Mouse (Mus musculus): ENCODE results near the gene Spaca7. TPM values are rescaled to one million over a fixed set of nuclear protein-coding genes. Genes with fewer than 3 reads are reported as not detected.
"Not testable (repeated sequence)": the region's sequence is repeated elsewhere in the genome, so short reads cannot be mapped to it uniquely, and the experiment has no call there.

The Spaca7 gene
- total RNA-seq, 4 experiments from 2014 or later = not detected

- no peak for DNase-seq (ENCODE audit: low spot score in 2 of 2)
These were observed 37.1 kb downstream of the Spaca7 start for GRCm38 (mm10) chr8:12609752-12610449.

GRCm38 (mm10) chr8:12613201-12613600, 40.4 kb downstream of the Spaca7 start:
- DNase-seq (ENCODE audit: low spot score in 2 of 2) = no peak

GRCm38 (mm10) chr8:12617369-12617768, 44.5 kb downstream of the Spaca7 start:
- DNase-seq (ENCODE audit: low spot score in 2 of 2) = not testable (repeated sequence)

- DNase-seq (ENCODE audit: low spot score in 2 of 2) = peak; percentile 19 to 46
These were observed 48.9 kb downstream of the Spaca7 start for GRCm38 (mm10) chr8:12621550-12622222.

- no peak for DNase-seq (ENCODE audit: low spot score in 2 of 2)
These were observed 53.1 kb downstream of the Spaca7 start for GRCm38 (mm10) chr8:12625890-12626289.

GRCm38 (mm10) chr8:12629079-12629478, 56.2 kb downstream of the Spaca7 start:
- DNase-seq (ENCODE audit: low spot score in 2 of 2) = no peak

- no peak for DNase-seq (ENCODE audit: low spot score in 2 of 2)
These were observed 62.5 kb downstream of the Spaca7 start for GRCm38 (mm10) chr8:12635366-12635765.

- DNase-seq (ENCODE audit: low spot score in 2 of 2) = peak in 1 of 2 experiments; percentile 45
These were observed 65.6 kb downstream of the Spaca7 start for GRCm38 (mm10) chr8:12638446-12638845.

- no peak for DNase-seq (ENCODE audit: low spot score in 2 of 2)
These were observed 68.7 kb downstream of the Spaca7 start for GRCm38 (mm10) chr8:12641527-12641926.

- DNase-seq (ENCODE audit: low spot score in 2 of 2) = no peak
These were observed 71.5 kb downstream of the Spaca7 start for GRCm38 (mm10) chr8:12644341-12644740.

- no peak for DNase-seq (ENCODE audit: low spot score in 2 of 2)
These were observed 72.1 kb downstream of the Spaca7 start for GRCm38 (mm10) chr8:12644894-12645293.

GRCm38 (mm10) chr8:12646536-12646935, 73.7 kb downstream of the Spaca7 start:
- no peak for DNase-seq (ENCODE audit: low spot score in 2 of 2)

GRCm38 (mm10) chr8:12648951-12649350, 76.1 kb downstream of the Spaca7 start:
- no peak for DNase-seq (ENCODE audit: low spot score in 2 of 2)

Other genes starting within 250 kb of the Spaca7 start
- 10 to 100 TPM; 10.9 to 14.2 (median 13.0) TPM for gene Sox1, start 177.7 kb upstream of the Spaca7 start, total RNA-seq (2022)
- gene Tubgcp3, start 99.2 kb downstream of the Spaca7 start, total RNA-seq (2022) = 10 to 100 TPM; 37.2 to 39.1 (median 38.6) TPM
- gene Atp11a, start 184.0 kb downstream of the Spaca7 start, total RNA-seq (2022) = 10 to 100 TPM; 52.3 to 65.7 (median 61.4) TPM

Measured in left cerebral cortex, adult 8-10 months (tissue).